Mouse (Mus musculus) adrenal gland, adult (tissue): ENCODE data around the gene A530016L24Rik.

Experiments used
- DNase-seq, 2 experiments: peaks; one replicate each; pipeline ENCODE4 v3.0.0; 2022 to 2023; ENCODE audit warnings: low spot score in 1 of 2; ENCODE audit not compliant: inconsistent age in 2 of 2

Gene A530016L24Rik

DNA sequence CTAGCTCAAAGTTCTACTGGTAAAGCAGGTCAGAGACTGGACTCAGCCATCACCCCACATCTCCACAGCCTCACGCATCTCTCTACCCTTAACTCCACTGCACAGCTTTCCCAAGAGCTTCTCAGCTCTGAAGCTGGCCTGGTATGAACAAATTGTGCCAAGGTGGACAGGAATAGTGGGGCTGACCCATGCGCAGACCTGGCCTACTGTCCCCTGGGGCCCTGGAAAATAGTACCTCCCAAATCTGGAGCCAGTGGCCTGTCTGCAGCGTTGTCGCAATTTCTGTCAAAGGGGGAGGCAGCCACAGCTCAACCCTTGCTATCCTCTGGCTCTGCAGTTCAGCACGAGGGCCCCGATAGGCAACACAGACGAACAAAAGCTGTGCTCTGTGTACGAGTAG, at the start of gene A530016L24Rik:
TSS of gene A530016L24Rik (plus strand) at position 315 of the 400 bp plus-strand sequence.
- DNase-seq = peak; percentile 19 to 74

DNA sequence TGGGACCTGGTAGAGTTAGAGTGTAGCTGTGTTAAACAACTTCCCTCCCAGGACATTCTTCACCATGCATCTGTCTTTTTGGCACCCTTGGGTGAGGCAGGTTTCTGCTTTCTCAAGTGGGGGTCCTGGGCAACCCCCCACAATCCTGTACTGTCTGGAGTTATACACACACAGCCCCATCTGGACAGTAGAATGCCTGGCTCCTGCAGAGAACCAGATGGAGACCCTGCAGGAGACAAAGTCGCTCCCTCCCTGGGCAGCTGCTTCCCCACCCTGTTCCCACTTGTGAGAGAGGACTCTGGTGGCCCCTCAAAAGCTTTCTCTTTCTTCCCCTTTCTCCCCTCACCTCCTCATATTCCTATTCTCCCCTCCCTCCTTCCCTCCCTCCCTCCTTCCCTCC, 49.3 kb upstream of the A530016L24Rik start:
- DNase-seq = no peak

DNA sequence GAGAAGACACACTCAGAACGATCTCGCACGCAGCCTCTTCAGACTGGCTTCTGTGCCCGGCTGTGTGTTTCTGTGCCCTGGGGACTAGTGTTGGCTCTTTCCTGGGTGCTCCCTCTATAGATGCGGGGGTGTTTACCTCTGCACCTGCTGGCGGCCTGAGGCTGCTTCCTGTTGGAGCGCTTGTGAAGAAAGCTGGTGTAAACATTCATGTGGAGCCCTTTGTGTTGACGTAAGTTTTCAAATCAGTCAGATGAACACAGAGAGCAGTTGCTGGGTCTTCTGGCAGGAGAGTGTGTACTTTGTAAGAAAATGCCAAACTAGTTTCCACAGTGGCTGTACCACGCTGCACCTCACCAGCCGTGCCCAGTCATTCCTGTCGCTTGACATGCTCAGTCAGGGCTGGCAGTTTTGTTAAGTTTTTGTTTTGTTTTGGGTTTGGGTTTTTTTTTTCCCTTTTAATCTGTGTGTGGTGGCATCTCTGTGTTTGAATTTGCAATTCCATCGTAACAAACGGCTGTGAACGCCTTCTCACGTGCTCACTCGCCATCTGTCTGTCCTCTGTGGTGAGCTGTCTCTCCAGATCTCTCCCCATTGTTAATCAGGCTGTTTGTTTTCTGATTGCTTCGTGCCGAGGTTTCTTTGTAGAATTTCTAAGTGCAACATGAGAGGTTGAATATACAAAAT, 40.0 kb upstream of the A530016L24Rik start:
- no peak for DNase-seq

DNA sequence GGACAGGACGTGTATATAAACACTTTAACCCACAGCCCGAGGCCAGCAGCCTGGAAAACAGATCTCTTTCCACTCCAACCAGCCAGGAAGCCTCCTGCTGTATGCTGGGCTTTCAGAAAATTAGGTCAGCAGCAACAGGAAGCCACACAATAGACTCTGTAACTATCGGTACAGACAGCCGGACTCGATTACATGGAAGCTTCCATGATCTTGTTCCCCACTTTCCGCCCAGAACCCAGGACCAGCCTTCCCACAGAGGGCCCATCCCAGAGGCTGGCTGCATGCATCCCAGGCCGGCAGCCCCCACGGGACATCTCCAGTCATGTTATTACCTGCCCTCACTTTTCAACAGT, 39.4 kb upstream of the A530016L24Rik start:
- no peak for DNase-seq

DNA sequence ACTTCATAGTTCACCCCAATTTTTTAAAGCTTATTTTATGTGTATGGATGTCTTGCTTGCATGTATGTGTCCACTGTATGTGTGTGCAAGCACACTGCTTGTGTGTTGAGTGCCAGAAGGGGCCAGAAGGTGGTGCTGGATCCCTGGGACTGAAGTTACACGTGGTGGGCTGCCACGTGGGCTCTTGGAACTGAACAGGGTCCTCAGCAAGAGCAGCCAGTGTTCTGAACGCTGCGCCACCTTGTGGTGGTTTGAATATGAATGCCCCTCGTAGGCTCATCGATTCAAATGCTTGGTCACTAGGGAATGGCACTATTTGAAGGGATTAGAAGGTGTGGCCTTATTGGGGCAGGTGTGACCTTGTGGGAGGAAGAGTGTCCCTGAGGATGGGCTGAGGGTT, 38.4 kb upstream of the A530016L24Rik start:
- DNase-seq = peak; percentile 21 to 68

DNA sequence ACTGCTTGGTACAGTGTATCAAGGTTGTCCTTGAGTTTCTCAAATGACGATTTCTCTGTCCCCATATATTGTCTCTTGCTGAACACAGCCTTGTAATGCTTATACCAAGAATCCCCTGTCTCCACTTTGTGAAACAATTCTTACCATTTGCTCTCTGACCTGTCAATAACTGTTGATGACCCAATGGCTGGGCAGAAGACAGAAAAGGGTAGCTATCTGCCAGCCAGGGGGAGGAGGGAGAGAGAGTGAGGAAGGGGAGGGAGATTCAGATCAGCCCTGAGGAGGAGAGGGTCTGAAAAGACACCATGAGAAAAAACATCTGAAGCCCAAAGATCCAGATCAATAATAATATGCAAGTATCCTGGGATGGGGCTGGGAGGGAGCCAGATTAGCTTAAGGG, 37.9 kb upstream of the A530016L24Rik start:
- DNase-seq = no peak

DNA sequence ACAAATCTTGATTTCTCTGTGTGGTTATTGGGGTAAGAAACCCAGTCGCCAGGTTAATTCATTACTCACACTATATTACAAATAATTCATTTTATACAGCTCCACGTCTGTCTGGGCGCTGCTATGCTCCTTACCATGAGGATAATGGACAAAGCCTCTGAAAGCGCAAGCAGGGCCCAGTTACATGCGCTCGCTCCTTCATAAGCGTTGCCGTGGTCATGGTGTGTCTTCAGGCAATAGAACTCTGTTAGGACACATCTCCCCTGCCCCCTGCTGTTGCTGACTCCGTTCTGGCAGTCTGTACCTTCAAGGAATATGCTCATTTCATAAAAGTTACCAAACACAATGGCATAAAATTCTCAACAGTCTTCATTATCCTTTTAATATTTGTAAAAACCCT, 37.4 kb upstream of the A530016L24Rik start:
- DNase-seq = no peak

DNA sequence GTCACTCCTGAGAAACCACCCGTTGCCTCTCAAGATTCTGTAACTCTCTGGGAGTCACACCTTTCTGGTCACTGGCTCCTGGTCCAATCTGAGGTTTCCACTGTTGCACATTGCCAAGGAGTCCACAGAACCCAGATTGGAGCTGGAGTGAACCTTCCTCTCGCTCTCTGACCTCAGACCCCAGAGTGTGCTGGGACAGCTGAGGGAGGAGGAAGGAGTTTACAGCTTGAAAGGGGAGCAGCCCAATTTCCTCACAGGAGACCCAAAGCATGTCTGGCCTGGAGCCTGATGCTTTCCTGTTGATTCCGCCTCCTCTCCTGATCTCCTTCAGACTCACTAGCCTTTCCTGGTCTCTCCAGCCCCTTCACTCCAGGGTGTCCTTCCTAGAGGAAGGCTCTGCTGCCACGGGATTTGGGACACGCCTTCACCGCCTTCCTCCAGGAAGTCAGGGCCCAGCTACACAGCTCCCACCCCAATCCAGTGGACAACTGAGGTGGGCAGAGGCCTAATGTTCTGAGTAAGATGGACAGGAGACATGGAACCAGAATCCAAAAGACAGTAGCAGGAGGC, 33.0 kb upstream of the A530016L24Rik start:
- no peak for DNase-seq

DNA sequence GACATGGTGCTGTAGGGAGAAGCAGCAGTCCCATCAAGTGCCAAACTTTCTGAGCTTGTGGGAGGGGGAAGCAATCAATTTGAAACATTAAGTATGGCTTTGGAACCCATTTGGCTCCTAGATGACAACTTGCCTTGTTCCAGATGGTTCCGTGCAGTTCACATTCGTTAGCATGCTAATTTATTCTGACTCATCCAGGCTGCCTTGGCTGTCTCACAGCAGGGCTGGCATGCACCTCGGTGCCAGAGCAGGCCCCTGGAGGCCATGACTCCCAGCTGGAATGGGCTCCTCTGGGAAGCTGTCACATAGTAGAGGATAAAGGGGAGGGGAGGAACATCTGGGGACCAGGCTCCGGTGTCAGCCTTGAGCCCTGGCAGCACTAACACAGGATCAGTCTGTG, 31.4 kb upstream of the A530016L24Rik start:
- peak in 1 of 2 experiments; percentile 70 for DNase-seq

DNA sequence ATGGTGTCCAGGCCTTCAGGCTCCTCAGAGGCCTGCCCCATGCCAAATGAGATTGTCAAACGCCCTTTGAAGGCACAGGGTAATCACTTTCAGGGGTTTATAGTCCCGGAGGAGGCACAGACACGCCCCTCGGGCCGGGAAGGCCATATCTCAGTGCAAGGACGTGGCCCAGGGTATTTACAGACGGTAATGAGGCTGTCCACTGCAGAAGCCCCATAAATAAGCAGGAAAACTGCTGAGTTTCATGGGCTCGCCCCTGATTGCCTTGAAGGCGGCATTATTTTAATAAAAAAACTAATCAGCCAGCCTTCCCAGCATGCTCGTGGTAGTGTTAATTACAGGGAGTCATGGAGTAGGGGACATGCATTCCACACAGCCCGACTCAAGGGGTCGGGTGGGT, 26.8 kb upstream of the A530016L24Rik start:
- no peak for DNase-seq

DNA sequence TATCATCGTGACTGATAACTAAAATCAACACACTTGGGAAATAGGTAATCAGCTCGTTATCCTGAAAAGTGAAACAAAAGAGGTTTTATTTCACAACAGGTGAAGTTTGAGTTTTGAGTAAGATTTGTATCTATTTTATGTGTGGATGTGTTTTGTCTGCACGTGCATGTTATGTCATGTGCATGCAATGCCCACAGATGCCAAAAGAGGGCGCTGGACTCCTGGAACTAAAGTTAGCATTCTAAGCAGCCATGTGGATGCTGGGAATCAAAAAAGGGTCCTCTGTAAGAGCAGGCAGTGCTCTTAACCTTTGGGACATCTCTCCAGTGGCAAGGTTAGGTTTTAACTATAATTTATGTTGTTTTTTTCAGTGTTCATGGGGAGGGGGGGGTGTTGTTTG, 26.0 kb upstream of the A530016L24Rik start:
- DNase-seq = no peak

DNA sequence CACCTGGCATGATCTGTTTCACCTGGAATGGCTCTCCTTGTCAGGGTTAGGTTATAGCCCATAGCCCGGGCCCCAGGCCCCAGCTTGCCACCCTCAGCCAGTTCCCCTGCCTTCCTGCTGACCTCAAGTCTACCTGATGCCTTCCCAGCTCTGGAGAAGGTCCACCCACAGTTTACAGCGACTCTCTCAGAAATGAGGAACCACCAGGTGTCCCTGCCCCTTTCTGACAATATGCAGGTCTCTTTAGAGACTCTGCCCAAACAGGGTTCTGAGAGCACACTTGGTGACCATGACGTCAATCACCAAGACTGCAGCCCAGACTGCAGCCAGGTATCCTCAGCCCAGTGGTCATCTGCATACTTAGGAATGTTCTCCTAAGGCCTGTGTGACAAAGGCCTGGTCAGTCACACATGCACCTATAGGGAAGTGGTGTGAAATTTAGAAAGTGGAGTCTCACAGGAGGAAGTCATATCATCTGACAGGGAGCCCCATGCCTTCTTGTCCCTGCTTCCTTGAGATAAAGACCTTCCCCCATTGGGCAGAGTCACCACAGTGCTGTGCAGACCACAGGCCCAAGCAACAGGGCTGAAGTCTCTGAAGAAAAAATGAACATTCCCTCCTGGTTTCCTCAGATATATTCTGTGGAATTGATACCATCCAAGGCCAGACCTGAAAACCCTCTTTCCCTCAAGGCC, 25.4 kb upstream of the A530016L24Rik start:
- DNase-seq = no peak

DNA sequence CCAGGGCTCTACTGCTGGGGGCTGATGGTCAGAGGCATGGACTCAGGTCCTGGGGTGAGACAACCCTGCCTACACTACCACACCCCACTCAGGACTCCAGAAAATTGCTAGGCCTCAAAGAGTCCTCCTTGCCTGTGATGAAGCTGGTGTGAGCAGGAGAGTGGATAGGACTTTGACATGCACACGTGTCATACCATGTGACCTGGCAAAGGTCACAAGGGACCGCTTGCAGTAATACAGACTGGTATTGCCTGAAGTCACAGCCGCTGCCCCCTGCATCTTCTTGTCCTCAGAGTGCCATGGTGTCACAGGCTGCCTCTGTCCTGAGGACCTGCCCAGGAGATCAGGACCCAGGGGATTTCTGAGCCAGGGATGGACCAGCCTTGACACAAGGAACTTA, 24.7 kb upstream of the A530016L24Rik start:
- DNase-seq = no peak

DNA sequence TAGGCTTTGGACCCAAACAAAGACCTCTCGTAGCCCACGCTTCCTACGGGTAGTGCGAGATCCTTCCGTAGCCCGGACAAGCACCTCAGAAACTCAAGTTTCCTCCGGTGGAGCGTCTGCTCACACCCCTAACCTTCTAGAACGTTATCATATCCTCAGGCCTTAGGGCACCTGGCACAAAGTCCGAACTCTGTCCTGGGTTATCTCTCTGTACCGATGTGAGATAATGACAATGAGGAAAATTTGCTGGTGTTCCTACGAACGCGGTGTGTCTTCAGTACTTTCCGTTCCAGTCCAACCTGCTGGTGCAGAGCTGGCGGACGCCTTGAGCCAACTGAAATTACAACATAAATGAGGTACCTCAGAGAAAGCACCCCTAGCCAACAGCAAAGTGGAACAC, 23.3 kb upstream of the A530016L24Rik start:
- no peak for DNase-seq

DNA sequence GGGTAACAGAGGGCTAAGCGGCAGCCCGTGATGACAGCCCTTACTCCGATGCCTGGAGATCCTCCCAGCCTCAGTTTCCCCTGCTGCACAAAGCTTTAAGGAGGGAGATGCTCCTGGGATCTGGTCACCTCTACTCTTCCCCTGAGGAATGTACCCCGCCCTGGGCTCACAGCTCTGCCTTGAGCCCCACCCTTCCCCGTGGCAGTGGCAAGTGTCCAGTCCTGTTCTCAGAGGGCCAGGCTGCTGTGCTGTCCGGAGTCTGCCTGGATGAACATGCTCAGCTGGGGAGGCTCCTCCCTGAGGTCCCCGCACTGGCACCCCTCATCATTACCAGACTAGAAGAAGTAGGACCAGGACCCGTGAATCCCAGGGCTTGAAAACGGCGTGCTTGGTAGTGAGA, 21.9 kb upstream of the A530016L24Rik start:
- DNase-seq = no peak

DNA sequence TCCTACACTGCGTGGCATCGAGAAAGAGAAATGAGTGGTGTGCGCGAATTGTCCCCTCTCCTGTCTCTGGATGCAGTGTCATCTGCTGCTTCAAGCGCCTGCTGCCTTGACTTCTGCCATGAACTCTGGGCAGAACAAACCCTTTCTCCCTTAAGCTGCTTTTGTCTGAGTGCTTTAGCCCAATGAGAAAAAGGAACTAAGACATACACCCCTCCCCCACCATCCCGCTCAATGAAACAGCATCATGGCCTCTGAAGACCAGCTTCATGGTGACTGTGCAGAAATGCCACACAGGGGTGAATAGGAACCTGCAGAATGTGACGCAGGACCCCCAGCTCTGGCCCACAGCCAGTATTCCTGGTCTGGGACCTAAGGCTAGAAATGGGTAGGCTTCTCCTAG, 19.9 kb upstream of the A530016L24Rik start:
- DNase-seq = no peak

DNA sequence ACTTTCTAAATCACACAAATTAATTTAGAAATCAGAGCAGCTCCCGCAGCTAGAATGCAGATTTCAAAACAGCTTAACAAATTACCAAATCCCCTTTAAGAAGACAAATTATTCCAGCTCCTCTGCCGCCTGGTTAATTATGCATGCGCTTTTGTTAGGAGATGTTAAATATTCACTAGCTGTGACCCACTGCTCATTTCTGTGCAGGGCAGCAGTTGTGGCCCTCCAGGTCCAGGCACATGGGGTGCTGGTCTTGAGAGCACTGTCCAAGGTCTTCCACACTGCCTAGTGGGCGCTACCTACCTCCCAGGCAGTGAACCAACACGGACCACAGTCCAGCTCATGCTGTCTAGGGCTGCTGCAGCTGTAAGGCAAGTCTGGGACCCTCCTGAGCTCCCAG, 19.0 kb upstream of the A530016L24Rik start:
- DNase-seq = no peak

DNA sequence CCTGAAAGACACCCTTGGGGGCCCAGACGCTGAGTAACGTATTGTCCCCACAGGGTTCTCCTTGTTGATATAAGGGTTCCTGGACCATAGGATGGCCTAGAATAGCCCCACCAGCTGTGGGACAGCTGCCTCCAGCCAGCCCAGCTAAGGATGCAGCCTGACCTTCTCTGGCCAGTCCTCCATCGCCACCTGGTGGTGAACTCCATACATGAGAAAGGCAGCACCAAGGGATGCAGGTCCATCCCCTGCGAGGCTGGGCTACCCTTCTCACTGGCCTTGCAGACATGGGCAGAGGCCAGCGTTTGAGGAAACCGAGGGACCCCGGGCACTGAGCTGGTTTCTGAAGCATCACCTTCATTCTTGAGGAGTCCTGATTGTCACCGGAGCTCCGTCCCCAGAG, 15.5 kb upstream of the A530016L24Rik start:
- DNase-seq = peak; percentile 81 to 94

DNA sequence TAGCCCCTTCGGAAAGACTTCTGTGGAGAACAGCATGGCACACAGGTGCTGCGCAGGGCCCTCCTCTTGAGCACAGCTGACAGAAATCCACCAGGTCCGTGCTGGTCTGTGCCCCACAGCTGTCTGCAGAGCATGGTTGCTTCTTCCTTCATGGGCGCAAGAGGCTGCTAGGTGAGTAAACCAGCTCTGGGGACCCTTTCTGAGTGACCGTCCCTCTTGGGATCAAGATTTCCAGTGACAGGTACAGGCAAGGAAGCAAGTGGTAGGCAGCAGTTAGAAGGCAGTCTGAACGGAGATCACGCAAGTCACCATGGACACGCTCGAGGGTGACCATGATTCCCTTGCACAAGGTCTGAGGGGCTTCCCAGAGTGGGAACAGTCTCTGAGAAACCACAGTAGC, 287 bp downstream of the A530016L24Rik start:
- DNase-seq = no peak

DNA sequence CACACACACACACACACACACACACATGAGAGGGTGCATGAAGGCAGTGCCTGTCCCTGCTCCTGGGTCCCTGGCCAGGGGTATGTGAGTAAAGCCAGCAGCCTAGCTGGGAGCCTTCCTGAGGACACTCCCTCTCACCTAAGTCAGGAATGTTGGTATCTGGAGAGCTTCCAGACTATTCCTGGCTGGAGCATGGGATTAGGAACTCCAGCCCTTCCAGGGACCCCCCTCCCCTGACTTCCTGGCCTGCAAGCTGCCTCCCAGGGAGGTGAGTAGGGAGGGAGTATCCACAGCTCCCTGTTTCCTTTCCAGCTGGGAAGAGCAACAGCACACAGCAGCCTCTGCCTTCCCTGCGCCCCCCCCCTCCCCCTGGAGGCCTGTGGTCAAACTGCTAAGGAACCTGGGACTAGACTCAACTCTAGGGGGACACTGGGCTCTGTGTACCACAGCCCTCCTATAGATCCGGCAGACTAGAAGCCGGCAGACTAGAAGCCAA, 1.2 kb downstream of the A530016L24Rik start:
- DNase-seq = peak; percentile 57 to 75

DNA sequence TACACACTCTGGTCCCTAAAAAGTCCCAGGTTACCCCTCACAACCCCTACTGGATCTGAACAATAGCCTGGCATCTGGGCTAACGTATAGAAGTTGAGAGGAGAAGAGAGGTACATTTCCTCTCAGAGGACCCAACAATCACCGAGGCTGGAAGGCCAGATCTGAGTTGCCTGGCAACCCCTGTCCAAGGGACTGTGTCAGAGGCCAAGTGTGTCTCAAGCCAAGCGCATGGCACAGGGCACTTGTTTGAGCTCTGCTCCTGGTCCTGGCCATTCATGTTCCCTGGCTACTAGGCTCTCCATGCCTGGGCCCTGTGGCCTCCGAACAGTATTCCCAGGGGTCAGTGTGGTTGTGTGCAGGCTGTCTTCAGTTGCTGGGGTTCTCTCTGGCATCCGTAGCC, 6.9 kb downstream of the A530016L24Rik start:
- DNase-seq = peak in 1 of 2 experiments; percentile 80

DNA sequence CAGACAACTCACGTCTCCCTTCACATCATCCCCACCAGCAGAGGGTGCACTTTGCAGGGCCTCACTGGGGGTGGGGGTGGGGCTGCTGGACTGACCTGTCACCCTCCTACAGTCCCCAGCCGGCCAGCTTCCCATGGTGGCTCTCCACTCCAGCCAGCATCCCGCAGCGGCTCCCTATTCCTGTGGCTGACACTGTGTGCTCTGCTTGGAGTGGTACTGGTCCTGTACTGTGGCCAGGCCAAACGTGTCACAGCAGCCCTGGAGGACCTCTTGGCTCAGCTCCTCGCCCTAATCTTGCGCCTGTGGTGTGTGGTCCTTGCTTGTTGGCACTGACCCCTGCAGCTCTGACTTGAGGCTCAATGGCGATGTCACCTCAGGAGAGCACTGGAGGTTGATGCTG, 8.5 kb downstream of the A530016L24Rik start:
- no peak for DNase-seq
